Mouse (Mus musculus): ENCODE measurements around the gene Cd24a. TPM values are rescaled to one million over a fixed set of nuclear protein-coding genes. Genes with fewer than 3 reads are reported as not detected.

The Cd24a gene
- polyA plus RNA-seq, 1 experiment = 1.9 TPM

DNA sequence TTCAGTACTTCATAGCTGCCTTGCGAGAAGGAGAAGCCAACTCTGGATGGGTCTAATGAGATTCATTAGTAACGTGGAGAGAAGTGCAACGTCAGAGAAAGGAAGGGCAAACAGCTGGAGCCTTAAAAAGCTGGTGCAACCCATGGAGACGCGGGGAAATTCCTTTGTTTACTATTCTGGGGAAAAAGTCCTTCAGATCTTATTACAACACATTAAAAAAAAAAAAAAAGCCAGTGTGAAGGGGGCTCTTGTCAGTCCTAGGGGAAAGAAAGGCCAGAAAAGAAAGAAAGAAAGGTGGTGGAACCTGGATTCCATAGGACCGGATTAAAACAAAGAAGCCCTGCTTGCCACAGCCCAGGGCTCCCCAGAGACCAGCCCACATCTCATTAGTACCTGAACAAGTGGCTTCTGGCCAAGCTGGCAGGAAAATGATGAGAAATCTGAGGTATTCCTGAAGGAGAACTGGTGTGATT is 41.0 kb downstream of the Cd24a start:
- no peak overlapping the region for H3K4me3 ChIP-seq (ENCODE audit: insufficient read depth, low read length)
- no peaks in the 10 kb centered on the region for H3K4me1 ChIP-seq (ENCODE audit: control insufficient read depth, insufficient read depth, low read length)
- no peak overlapping the region for H3K27ac ChIP-seq (ENCODE audit: insufficient read depth, low read depth, low read length)
- TF ChIP-seq POLR2A (IDR thresholded peaks at IDR 0.05; ENCODE audit: borderline replicate concordance, low read depth, low read length) (no peak), CTCF (IDR thresholded peaks at IDR 0.05; ENCODE audit: low read depth, low read length) (no peak)

DNA sequence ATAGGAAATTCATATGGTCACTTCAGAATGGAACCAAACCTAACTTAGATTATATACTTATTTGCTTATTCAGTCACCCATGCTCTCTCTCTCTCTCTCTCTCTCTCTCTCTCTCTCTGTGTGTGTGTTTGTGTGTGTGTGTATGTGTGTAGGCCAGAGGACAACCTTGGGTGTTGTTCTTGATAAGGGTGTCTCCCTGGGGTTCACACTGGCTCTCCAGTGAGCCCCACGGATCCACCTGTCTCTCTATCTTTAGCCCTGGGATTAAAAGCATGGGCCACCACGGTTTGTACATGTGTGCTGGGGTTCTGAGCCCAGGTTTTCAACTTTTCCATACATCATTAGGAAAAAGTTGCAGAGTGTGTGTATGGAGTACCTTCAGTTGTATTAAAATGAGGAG is 41.9 kb downstream of the Cd24a start:
- Histone ChIP-seq H3K4me1 (ENCODE audit: control insufficient read depth, insufficient read depth, low read length) (no peaks in the 10 kb centered on the region), H3K4me3 (ENCODE audit: insufficient read depth, low read length) (no peak overlapping the region), H3K27ac (ENCODE audit: insufficient read depth, low read depth, low read length) (no peak overlapping the region)
- TF ChIP-seq POLR2A (IDR thresholded peaks at IDR 0.05; ENCODE audit: borderline replicate concordance, low read depth, low read length) = no peak
- TF ChIP-seq CTCF (IDR thresholded peaks at IDR 0.05; ENCODE audit: low read depth, low read length) = no peak

DNA sequence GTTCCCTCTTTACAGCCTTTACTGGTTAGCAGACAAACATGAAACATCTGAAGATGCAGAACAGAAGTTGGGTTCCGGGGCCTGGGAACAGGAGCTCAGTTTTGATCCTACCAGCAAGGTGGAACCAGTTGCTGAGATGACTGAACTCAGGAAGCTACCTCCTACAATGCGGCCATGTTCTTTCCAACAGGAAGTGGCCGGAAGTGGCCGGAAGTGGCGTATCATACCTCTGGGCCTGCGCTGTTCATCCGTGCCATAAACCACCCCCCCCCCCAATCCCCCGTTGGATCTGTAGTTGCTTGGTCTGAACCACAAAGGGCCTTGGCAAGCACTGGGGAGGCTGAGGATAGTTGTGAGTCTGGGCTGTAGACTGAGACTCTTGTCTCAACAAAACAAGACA is 45.4 kb downstream of the Cd24a start:
- TF ChIP-seq POLR2A (IDR thresholded peaks at IDR 0.05; ENCODE audit: borderline replicate concordance, low read depth, low read length) = no peak
- TF ChIP-seq CTCF (IDR thresholded peaks at IDR 0.05; ENCODE audit: low read depth, low read length) = no peak
- H3K4me3 ChIP-seq (ENCODE audit: insufficient read depth, low read length) = no peak overlapping the region
- no peak overlapping the region for H3K27ac ChIP-seq (ENCODE audit: insufficient read depth, low read depth, low read length)
- no peaks in the 10 kb centered on the region for H3K4me1 ChIP-seq (ENCODE audit: control insufficient read depth, insufficient read depth, low read length)

DNA sequence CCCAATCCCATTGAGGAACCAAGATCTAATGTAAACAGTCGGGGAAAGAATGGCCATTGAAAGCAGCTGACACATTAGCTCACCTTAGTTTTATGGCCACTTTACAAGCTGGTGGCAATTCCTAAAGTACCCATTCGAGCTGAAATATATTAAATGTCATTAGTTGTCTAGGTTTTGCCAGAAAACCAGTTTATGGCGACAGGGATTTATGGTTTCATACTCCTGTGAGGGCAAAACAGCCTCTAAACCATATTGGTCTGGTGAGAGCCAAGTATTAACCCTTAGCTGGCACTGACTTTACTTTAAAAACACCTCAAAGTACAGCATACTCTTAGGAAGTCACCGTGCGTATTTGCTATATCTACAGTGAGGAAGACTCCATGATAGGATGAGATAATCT is 46.3 kb downstream of the Cd24a start:
- TF ChIP-seq CTCF (IDR thresholded peaks at IDR 0.05; ENCODE audit: low read depth, low read length) (no peak), POLR2A (IDR thresholded peaks at IDR 0.05; ENCODE audit: borderline replicate concordance, low read depth, low read length) (no peak)
- Histone ChIP-seq H3K4me1 (ENCODE audit: control insufficient read depth, insufficient read depth, low read length) (no peaks in the 10 kb centered on the region), H3K27ac (ENCODE audit: insufficient read depth, low read depth, low read length) (no peak overlapping the region), H3K4me3 (ENCODE audit: insufficient read depth, low read length) (no peak overlapping the region)

DNA sequence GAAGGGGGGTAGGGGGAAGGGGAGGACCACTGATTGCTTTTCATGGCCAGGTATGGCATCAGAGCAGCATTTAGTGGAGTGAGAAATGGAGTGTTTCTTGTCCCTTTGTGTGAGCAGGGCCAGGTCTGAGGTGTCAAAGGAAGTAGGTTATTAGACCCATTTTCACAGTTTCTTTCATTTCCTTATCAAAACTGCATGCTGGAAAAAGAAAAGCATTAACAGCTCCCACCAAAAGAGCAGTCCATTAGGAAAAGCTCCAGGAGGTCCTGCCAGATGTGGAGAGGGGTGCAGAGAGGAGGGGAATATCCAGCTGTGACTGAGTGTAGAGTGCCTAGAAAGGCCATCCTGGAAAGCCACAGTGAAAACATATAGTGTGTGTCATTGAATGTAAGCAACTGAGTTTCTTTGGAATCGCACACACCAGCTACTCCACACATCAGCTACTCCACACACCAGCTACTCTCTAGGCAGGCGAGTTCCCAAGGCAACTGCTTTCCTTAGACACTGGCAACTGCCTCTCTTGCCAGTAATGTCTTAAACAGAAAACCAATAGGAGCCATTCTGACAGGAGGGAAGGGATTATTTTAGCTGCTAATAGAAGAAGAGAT is 46.8 kb downstream of the Cd24a start:
- Histone ChIP-seq H3K4me3 (ENCODE audit: insufficient read depth, low read length) (no peak overlapping the region), H3K27ac (ENCODE audit: insufficient read depth, low read depth, low read length) (no peak overlapping the region), H3K4me1 (ENCODE audit: control insufficient read depth, insufficient read depth, low read length) (no peaks in the 10 kb centered on the region)
- TF ChIP-seq CTCF (IDR thresholded peaks at IDR 0.05; ENCODE audit: low read depth, low read length) (no peak), POLR2A (IDR thresholded peaks at IDR 0.05; ENCODE audit: borderline replicate concordance, low read depth, low read length) (no peak)

DNA sequence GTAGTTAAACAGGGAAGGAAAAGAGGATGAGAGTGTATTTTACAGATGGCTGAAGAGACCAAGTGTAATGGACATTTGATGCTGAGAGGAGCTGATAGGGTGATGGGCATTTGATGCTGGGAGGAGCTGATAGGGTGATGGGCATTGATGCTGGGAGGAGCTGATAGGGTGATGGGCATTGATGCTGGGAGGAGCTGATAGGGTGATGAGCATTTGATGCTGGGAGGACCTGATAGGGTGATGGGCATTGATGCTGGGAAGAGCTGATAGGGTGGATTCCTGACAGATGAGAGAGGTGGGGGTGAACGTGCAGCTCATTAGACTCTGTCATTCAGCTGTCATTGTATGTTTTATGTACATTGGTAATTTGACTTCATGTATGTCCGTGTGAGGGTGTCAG is 47.5 kb downstream of the Cd24a start:
- no peaks in the 10 kb centered on the region for H3K4me1 ChIP-seq (ENCODE audit: control insufficient read depth, insufficient read depth, low read length)

DNA sequence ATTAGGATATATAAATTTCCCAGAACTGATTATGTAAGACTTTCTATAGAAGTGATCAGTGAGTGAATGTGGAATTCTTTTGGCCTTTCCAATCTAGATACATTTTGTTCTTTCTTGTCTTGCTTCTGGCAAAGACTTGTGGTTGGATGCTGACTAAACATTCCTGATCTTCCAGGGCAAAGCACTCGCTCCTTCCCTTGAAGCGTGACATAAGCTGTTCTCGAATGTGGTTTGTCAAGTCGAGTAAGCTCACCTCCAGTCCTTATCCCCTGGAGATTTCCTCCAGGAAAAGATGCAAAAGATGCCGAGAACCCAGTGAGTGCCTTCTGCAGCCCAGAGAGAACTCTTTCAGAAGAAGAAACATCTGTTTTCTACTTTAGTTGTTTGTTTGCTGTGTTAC is 51.1 kb downstream of the Cd24a start:
- Histone ChIP-seq H3K27ac (ENCODE audit: insufficient read depth, low read depth, low read length) (no peak overlapping the region), H3K4me1 (ENCODE audit: control insufficient read depth, insufficient read depth, low read length) (no peaks in the 10 kb centered on the region), H3K4me3 (ENCODE audit: insufficient read depth, low read length) (no peak overlapping the region)
- TF ChIP-seq CTCF (IDR thresholded peaks at IDR 0.05; ENCODE audit: low read depth, low read length) (no peak), POLR2A (IDR thresholded peaks at IDR 0.05; ENCODE audit: borderline replicate concordance, low read depth, low read length) (no peak)

More for the DNA sequence above, 47.5 kb downstream of the Cd24a start:
- Histone ChIP-seq H3K4me3 (ENCODE audit: insufficient read depth, low read length) (no peak overlapping the region), H3K27ac (ENCODE audit: insufficient read depth, low read depth, low read length) (no peak overlapping the region)
- no peak for TF ChIP-seq CTCF (IDR thresholded peaks at IDR 0.05; ENCODE audit: low read depth, low read length)
- TF ChIP-seq POLR2A (IDR thresholded peaks at IDR 0.05; ENCODE audit: borderline replicate concordance, low read depth, low read length) = no peak

DNA sequence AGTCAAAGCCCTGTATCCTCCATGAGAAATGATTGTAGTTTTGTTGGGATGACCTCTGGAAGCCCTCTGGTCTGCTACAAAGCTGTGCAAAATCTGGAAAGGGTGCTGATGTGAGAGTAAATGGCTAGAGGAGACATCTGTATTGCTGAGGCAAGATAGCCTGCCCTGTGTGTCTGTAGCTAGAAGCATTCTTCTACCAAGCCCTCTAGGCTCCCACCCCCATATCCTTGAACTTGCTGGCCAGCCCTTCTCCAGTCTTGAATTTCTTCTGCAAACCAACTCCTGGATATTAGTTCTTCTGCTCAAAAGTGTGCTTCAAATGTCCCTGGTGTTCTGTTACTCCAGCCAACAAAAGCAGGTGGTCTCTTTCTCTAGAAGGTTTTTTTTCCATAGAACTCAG is 51.8 kb downstream of the Cd24a start:
- H3K27ac ChIP-seq (ENCODE audit: insufficient read depth, low read depth, low read length) = no peak overlapping the region

DNA sequence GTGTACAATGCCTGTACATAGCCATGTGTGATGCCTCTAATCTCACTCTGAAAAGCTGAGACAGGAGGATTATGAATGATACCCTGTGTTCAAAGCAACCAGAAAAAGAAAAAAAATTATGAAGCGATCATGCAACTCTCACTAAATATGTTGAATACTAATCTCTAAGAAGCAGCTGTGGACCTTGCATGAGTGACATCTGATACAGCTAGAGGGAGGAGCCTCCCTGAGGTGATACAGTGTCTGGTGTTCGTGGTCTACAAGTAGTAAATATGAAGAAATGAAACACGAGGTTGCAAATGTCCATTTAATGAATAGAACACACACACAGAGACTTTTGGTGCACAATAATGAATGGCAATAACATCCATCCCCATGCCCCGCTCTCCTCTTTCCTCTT is 52.5 kb downstream of the Cd24a start:
- H3K4me3 ChIP-seq (ENCODE audit: insufficient read depth, low read length) = no peak overlapping the region
- no peaks in the 10 kb centered on the region for H3K4me1 ChIP-seq (ENCODE audit: control insufficient read depth, insufficient read depth, low read length)
- H3K27ac ChIP-seq (ENCODE audit: insufficient read depth, low read depth, low read length) = no peak overlapping the region
- TF ChIP-seq CTCF (IDR thresholded peaks at IDR 0.05; ENCODE audit: low read depth, low read length) (no peak), POLR2A (IDR thresholded peaks at IDR 0.05; ENCODE audit: borderline replicate concordance, low read depth, low read length) (no peak)

More for the DNA sequence above, 51.8 kb downstream of the Cd24a start:
- TF ChIP-seq CTCF (IDR thresholded peaks at IDR 0.05; ENCODE audit: low read depth, low read length) (no peak), POLR2A (IDR thresholded peaks at IDR 0.05; ENCODE audit: borderline replicate concordance, low read depth, low read length) (no peak)
- Histone ChIP-seq H3K4me3 (ENCODE audit: insufficient read depth, low read length) (no peak overlapping the region), H3K4me1 (ENCODE audit: control insufficient read depth, insufficient read depth, low read length) (no peaks in the 10 kb centered on the region)

DNA sequence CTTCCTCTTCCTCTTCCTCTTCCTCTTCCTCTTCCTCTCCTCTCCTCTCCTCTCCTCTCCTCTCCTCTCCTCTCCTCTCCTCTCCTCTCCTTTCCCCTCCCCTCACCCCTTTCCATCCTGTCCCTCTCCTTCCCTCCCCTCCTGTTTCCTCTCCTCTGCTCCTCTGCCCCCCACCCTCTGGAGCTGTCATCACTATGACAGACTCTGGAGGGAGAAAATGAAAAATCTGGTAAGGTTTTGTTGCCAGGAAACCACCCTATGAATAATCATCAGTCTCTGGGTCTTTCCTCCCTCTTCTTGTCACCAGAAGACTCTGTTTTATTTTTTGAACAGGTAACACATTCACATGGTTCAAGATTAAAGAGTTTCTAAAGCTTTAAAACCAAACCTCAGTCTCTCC is 53.0 kb downstream of the Cd24a start:
- TF ChIP-seq CTCF (IDR thresholded peaks at IDR 0.05; ENCODE audit: low read depth, low read length) = no peak
- TF ChIP-seq POLR2A (IDR thresholded peaks at IDR 0.05; ENCODE audit: borderline replicate concordance, low read depth, low read length) = no peak
- Histone ChIP-seq H3K27ac (ENCODE audit: insufficient read depth, low read depth, low read length) (no peak overlapping the region), H3K4me3 (ENCODE audit: insufficient read depth, low read length) (no peak overlapping the region), H3K4me1 (ENCODE audit: control insufficient read depth, insufficient read depth, low read length) (no peaks in the 10 kb centered on the region)

All from bone marrow macrophage, adult 2 months (primary cell).